Mouse (Mus musculus): ENCODE results near the gene Prl2c5. TPM values are rescaled to one million over a fixed set of nuclear protein-coding genes. Genes with fewer than 3 reads are reported as not detected.

The Prl2c5 gene
- total RNA-seq (2023), result not detected

GRCm38 (mm10) chr13:13182415-13182814 is at the start of gene Prl2c5:
Gene Prl2c5 (plus strand): TSS chr13:13182715.

Other genes with a start within 250 kb of the Prl2c5 start
- gene Prl2c2, start 177.3 kb upstream of the Prl2c5 start, total RNA-seq (2023), result not detected
- 10 to 100 TPM; 33.7 to 47.1 TPM for gene Gpr137b, start 211.3 kb downstream of the Prl2c5 start, total RNA-seq (2023)

Data from neutrophil, adult 59 days (primary cell).